Mouse (Mus musculus): ENCODE results near the gene Cd82.
A peak's percentile ranks its signal among the peaks of the same experiment; 100 is the strongest.

Gene Cd82

GRCm38 (mm10) chr2:93461869-93462714, 848 bp downstream of the Cd82 start:
- DNase-seq, result peak; percentile 95

GRCm38 (mm10) chr2:93460786-93461469, 2.0 kb downstream of the Cd82 start:
- no peak for DNase-seq

- DNase-seq, result no peak
Observed at GRCm38 (mm10) chr2:93459208-93459920, 3.6 kb downstream of the Cd82 start.

GRCm38 (mm10) chr2:93458332-93459207, 4.4 kb downstream of the Cd82 start:
- DNase-seq, result no peak

- DNase-seq, result no peak
Observed at GRCm38 (mm10) chr2:93457426-93458130, 5.4 kb downstream of the Cd82 start.

GRCm38 (mm10) chr2:93456140-93456539, 6.8 kb downstream of the Cd82 start:
- no peak for DNase-seq

GRCm38 (mm10) chr2:93454817-93455591, 7.9 kb downstream of the Cd82 start:
- DNase-seq, result no peak

GRCm38 (mm10) chr2:93454334-93454733, 8.6 kb downstream of the Cd82 start:
- DNase-seq, result no peak

GRCm38 (mm10) chr2:93453046-93453445, 9.9 kb downstream of the Cd82 start:
- no peak for DNase-seq

- DNase-seq, result no peak
Observed at GRCm38 (mm10) chr2:93452506-93452905, 10.4 kb downstream of the Cd82 start.

GRCm38 (mm10) chr2:93452057-93452456, 10.9 kb downstream of the Cd82 start:
- DNase-seq, result no peak

GRCm38 (mm10) chr2:93451219-93451938, 11.6 kb downstream of the Cd82 start:
- DNase-seq, result no peak

- no peak for DNase-seq
Observed at GRCm38 (mm10) chr2:93450695-93451094, 12.2 kb downstream of the Cd82 start.

GRCm38 (mm10) chr2:93449657-93450056, 13.3 kb downstream of the Cd82 start:
- no peak for DNase-seq

- DNase-seq, result no peak
Observed at GRCm38 (mm10) chr2:93448774-93449173, 14.2 kb downstream of the Cd82 start.

- DNase-seq, result peak; percentile 28
Observed at GRCm38 (mm10) chr2:93447500-93448249, 15.3 kb downstream of the Cd82 start.

- DNase-seq, result no peak
Observed at GRCm38 (mm10) chr2:93446606-93447353, 16.2 kb downstream of the Cd82 start.

GRCm38 (mm10) chr2:93445237-93445651, 17.7 kb downstream of the Cd82 start:
- DNase-seq, result no peak

- DNase-seq, result no peak
Observed at GRCm38 (mm10) chr2:93444280-93444679, 18.7 kb downstream of the Cd82 start.
